Comparison of ENCODE assay signal across 17 mouse cellular contexts in the genomic region with DNA sequence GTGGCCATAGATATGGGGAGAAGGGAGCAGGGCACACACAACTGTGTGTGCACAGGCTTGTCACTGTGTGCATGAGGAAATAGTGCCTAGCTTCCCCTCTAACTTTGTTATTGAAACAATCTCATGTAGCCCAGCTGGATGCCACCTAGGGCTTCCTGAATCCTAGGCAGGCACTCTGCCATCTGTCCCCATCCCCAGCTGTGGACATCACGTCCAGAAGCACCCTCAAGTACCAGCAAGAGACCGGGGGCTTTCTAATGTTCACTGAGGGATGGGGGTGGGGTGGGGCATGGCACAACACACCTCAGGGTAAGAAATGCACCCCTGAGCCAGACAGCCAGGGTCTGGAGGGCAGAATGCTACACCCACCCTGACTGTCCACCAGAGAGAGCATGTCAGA. TPM values are rescaled to one million over a fixed set of nuclear protein-coding genes. Genes with fewer than 3 reads are reported as not detected.
DNase-seq lines count a peak whose midpoint lies in the region; ATAC-seq and TF ChIP-seq lines count a peak whose summit lies in the region.
"Had no signal": no experiment of that assay in that cellular context is flagged by ENCODE, and none has a peak within 500 bp of the region (broad histone marks: within the 10 kb centered on the region; RNA-seq: fewer than 3 reads in every experiment).

No protein-coding gene starts in this region.

- no peaks in the 10 kb centered on the region for H3K9me3 ChIP-seq in heart, postnatal 0 days (replicated peaks; ENCODE audit: control insufficient read depth, low read length)
- H3K9me3 ChIP-seq in midbrain, embryonic 15.5 days: no peaks in the 10 kb centered on the region
- H3K9me3 ChIP-seq in limb, embryonic 10.5 days (replicated peaks): no peaks in the 10 kb centered on the region
- H3K9me3 ChIP-seq: G1E had no signal

- DNase-seq in heart, adult 11 months: peak; percentile 92
- no peak for DNase-seq in heart, adult 8-10 months (ENCODE audit: low spot score)
- DNase-seq in layer of hippocampus, adult 2 months (ENCODE audit: low spot score in 2 of 2): no peak
- no peak for DNase-seq in layer of hippocampus, adult 9-10 months (ENCODE audit: low spot score)
- DNase-seq in heart, postnatal 0 days (ENCODE audit: low spot score): no peak
- DNase-seq in limb, embryonic 10.5 days (ENCODE audit: low spot score): no peak
- DNase-seq: adrenal gland, adult 8-10 months; B cell, adult 2 months; cerebellum, adult 8-10 months; kidney, adult 11 months; kidney, postnatal 36 days; layer of hippocampus, postnatal 36 days; lung, embryonic 14.5 days had no signal

- peak overlapping the region; percentile 59; the same call in 1 of the 2 replicates for H3K27ac ChIP-seq in layer of hippocampus, adult 2 months
- H3K27ac ChIP-seq in heart, postnatal 0 days (ENCODE audit: low read depth): peak overlapping the region; percentile 81
- no peak overlapping the region for H3K27ac ChIP-seq in midbrain, embryonic 15.5 days
- H3K27ac ChIP-seq in limb, embryonic 10.5 days: no peak overlapping the region

- no peaks in the 10 kb centered on the region for H3K36me3 ChIP-seq in heart, postnatal 0 days (replicated peaks; ENCODE audit: control insufficient read depth, insufficient read depth, low read length)
- no peaks in the 10 kb centered on the region for H3K36me3 ChIP-seq in midbrain, embryonic 15.5 days (replicated peaks)
- H3K36me3 ChIP-seq in limb, embryonic 10.5 days: peaks cover 52% of the 10 kb centered on the region

- H3K4me3 ChIP-seq in layer of hippocampus, adult 2 months: no peak overlapping the region
- no peak overlapping the region for H3K4me3 ChIP-seq in heart, postnatal 0 days (ENCODE audit: low read depth, low read length)
- H3K4me3 ChIP-seq in midbrain, embryonic 15.5 days: no peak overlapping the region
- no peak overlapping the region for H3K4me3 ChIP-seq in limb, embryonic 10.5 days

- WGBS in heart, postnatal 0 days: 52% methylated on average over 2 of the region's 2 CpGs
- 63% methylated on average over 2 of the region's 2 CpGs for WGBS in midbrain, embryonic 15.5 days
- 76% methylated on average over 2 of the region's 2 CpGs for WGBS in limb, embryonic 10.5 days

- ATAC-seq in heart, postnatal 0 days (ENCODE audit: insufficient read depth, low read depth): no peak
- ATAC-seq in midbrain, embryonic 15.5 days (replicated peaks): no peak
- ATAC-seq in megakaryocyte progenitor cell, adult 5-6 weeks (replicated peaks; ENCODE audit: poor library complexity): no peak

- H3K9ac ChIP-seq in heart, postnatal 0 days (replicated peaks; ENCODE audit: low read depth, low read length): no peak overlapping the region
- no peak overlapping the region for H3K9ac ChIP-seq in midbrain, embryonic 15.5 days
- H3K9ac ChIP-seq: lung, embryonic 14.5 days had no signal

- TF ChIP-seq CTCF in layer of hippocampus, adult 2 months (conservative IDR thresholded peaks at IDR 0.05): no peak
- TF ChIP-seq CTCF in heart, postnatal 0 days (IDR thresholded peaks at IDR 0.05; ENCODE audit: low read depth): no peak

- no peak overlapping the region for H3K4me2 ChIP-seq in heart, postnatal 0 days (ENCODE audit: low read depth, low read length)
- peak overlapping the region; percentile 95 for H3K4me2 ChIP-seq in midbrain, embryonic 15.5 days
- H3K4me2 ChIP-seq: lung, embryonic 14.5 days had no signal

- H3K27me3 ChIP-seq in heart, postnatal 0 days (ENCODE audit: control insufficient read depth, insufficient read depth, low read length): no peaks in the 10 kb centered on the region
- H3K27me3 ChIP-seq in midbrain, embryonic 15.5 days (replicated peaks): no peaks in the 10 kb centered on the region
- peaks cover 8% of the 10 kb centered on the region for H3K27me3 ChIP-seq in limb, embryonic 10.5 days (ENCODE audit: low read depth, poor library complexity, severe bottlenecking)

- H3K4me1 ChIP-seq in heart, postnatal 0 days (ENCODE audit: control insufficient read depth, insufficient read depth): peaks cover 50% of the 10 kb centered on the region
- peaks cover 63% of the 10 kb centered on the region for H3K4me1 ChIP-seq in midbrain, embryonic 15.5 days
- H3K4me1 ChIP-seq in limb, embryonic 10.5 days: peaks cover 54% of the 10 kb centered on the region

- no peak for TF ChIP-seq EP300 in heart, postnatal 0 days (IDR thresholded peaks at IDR 0.05; ENCODE audit: low read depth)

RNA-seq across cellular contexts. Expression of gene Carhsp1, which starts 3.6 kb away (rescaled TPM):
- total RNA-seq in heart, adult 8-10 months (2022): 10 to 100 TPM; 10.1 to 17.9 (median 13.4) TPM
- 10 to 100 TPM; 22.1 to 22.4 TPM for total RNA-seq in layer of hippocampus, adult 2 months (2021)
- 71.6 and 76.6 TPM in 2 replicates for total RNA-seq in heart, postnatal 0 days (2014; rRNA removed; ENCODE audit: low replicate concordance)
- 42.7 TPM in 2 replicates for polyA plus RNA-seq in heart, postnatal 0 days (2015; fragmentation: Nextera tagmentation; extraction: Ambion mirVana)
- 187 and 207 TPM in 2 replicates for polyA plus RNA-seq in midbrain, embryonic 15.5 days (2015; fragmentation: Nextera tagmentation; extraction: Ambion mirVana)
- 152 and 166 TPM in 2 replicates for polyA plus RNA-seq in limb, embryonic 10.5 days (2016; fragmentation: Nextera tagmentation; extraction: Ambion mirVana)
- 4.5 and 5.8 TPM in 2 replicates for total RNA-seq in megakaryocyte progenitor cell, adult 5-6 weeks (2015)
- 6.0 and 7.9 TPM in 2 replicates for total RNA-seq in megakaryocyte progenitor cell, adult 5-6 weeks (2017)

RNA-seq across cellular contexts. Expression of gene Gm5767, which starts 12.2 kb away (rescaled TPM):
- total RNA-seq in heart, adult 8-10 months (2022): not detected
- total RNA-seq in layer of hippocampus, adult 2 months (2021): not detected
- not detected in 2 replicates for total RNA-seq in heart, postnatal 0 days (2014; rRNA removed; ENCODE audit: low replicate concordance)
- polyA plus RNA-seq in heart, postnatal 0 days (2015; fragmentation: Nextera tagmentation; extraction: Ambion mirVana): not detected in 2 replicates
- polyA plus RNA-seq in midbrain, embryonic 15.5 days (2015; fragmentation: Nextera tagmentation; extraction: Ambion mirVana): 0.31 and 0.40 TPM in 2 replicates
- not detected in 2 replicates for polyA plus RNA-seq in limb, embryonic 10.5 days (2016; fragmentation: Nextera tagmentation; extraction: Ambion mirVana)
- not detected in 2 replicates for total RNA-seq in megakaryocyte progenitor cell, adult 5-6 weeks (2015)
- not detected in 2 replicates for total RNA-seq in megakaryocyte progenitor cell, adult 5-6 weeks (2017)
- total RNA-seq: adrenal gland, adult 8-10 months; G1E; layer of hippocampus, postnatal 36 days had no signal
- polyA plus RNA-seq: G1E; limb, embryonic 11.5 days; lung, embryonic 14.5 days had no signal

RNA-seq across cellular contexts. Expression of gene Tmem186, which starts 30.9 kb away (rescaled TPM):
- 10 to 100 TPM; 18.9 to 23.3 (median 20.1) TPM for total RNA-seq in heart, adult 8-10 months (2022)
- 10 to 100 TPM; 12.4 to 13.4 TPM for total RNA-seq in layer of hippocampus, adult 2 months (2021)
- total RNA-seq in heart, postnatal 0 days (2014; rRNA removed; ENCODE audit: low replicate concordance): 14.3 and 21.8 TPM in 2 replicates
- polyA plus RNA-seq in heart, postnatal 0 days (2015; fragmentation: Nextera tagmentation; extraction: Ambion mirVana): 13.8 and 14.8 TPM in 2 replicates
- polyA plus RNA-seq in midbrain, embryonic 15.5 days (2015; fragmentation: Nextera tagmentation; extraction: Ambion mirVana): 25.3 and 25.7 TPM in 2 replicates
- polyA plus RNA-seq in limb, embryonic 10.5 days (2016; fragmentation: Nextera tagmentation; extraction: Ambion mirVana): 22.9 and 26.0 TPM in 2 replicates
- total RNA-seq in megakaryocyte progenitor cell, adult 5-6 weeks (2015): 6.7 and 8.0 TPM in 2 replicates
- total RNA-seq in megakaryocyte progenitor cell, adult 5-6 weeks (2017): 13.5 and 17.0 TPM in 2 replicates

RNA-seq across cellular contexts. Expression of gene Pmm2, which starts 30.9 kb away (rescaled TPM):
- total RNA-seq in heart, adult 8-10 months (2022): 10 to 100 TPM; 24.6 to 46.4 (median 32.1) TPM
- 10 to 100 TPM; 34.9 to 35.9 TPM for total RNA-seq in layer of hippocampus, adult 2 months (2021)
- 26.2 and 26.8 TPM in 2 replicates for total RNA-seq in heart, postnatal 0 days (2014; rRNA removed; ENCODE audit: low replicate concordance)
- 34.4 and 36.6 TPM in 2 replicates for polyA plus RNA-seq in heart, postnatal 0 days (2015; fragmentation: Nextera tagmentation; extraction: Ambion mirVana)
- 45.8 and 49.9 TPM in 2 replicates for polyA plus RNA-seq in midbrain, embryonic 15.5 days (2015; fragmentation: Nextera tagmentation; extraction: Ambion mirVana)
- polyA plus RNA-seq in limb, embryonic 10.5 days (2016; fragmentation: Nextera tagmentation; extraction: Ambion mirVana): 54.6 and 61.2 TPM in 2 replicates
- total RNA-seq in megakaryocyte progenitor cell, adult 5-6 weeks (2015): 42.9 and 46.5 TPM in 2 replicates
- total RNA-seq in megakaryocyte progenitor cell, adult 5-6 weeks (2017): 49.1 and 50.9 TPM in 2 replicates

Comparison
In these comparisons a context has a peak if more than half of its experiments do, and no peak if none do; other contexts are left out.
1. H3K27ac ChIP-seq: peak in layer of hippocampus, adult 2 months (single experiment) and heart, postnatal 0 days (single experiment); none in midbrain, embryonic 15.5 days (single experiment) and limb, embryonic 10.5 days (single experiment).